Mouse (Mus musculus) WW6 (cell line): Measurements from ENCODE around the gene Fzd7.
"Not testable (repeated sequence)": the region's sequence is repeated elsewhere in the genome, so short reads cannot be mapped to it uniquely, and the experiment has no call there.

ENCODE experiments used
- DNase-seq: peaks from one replicate; pipeline ENCODE4 v3.0.0-alpha.2; 2013; ENCODE audit warnings: low read depth, low spot score

Gene Fzd7

DNA sequence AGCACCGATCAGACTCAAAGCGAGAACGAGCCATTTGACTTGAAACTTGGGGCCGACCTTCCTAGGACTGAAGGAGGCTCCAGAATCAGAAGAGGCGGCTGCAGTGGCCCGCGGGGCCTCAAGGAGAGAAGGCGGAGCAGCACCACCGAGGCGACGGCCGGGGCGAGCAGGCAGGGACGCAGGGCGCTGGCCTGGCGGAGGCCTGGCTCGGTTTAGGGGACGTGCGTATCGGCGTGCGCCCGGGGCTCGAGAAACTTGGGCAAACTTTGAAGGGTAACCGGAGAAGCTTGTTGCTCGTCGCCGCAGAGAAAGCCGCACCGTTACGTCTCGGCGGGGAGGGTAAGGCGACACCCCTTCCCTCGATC, at the start of gene Fzd7:
Fzd7 (plus strand) TSS at position 94 of the 365 bp plus-strand sequence.
- DNase-seq, result no peak

DNA sequence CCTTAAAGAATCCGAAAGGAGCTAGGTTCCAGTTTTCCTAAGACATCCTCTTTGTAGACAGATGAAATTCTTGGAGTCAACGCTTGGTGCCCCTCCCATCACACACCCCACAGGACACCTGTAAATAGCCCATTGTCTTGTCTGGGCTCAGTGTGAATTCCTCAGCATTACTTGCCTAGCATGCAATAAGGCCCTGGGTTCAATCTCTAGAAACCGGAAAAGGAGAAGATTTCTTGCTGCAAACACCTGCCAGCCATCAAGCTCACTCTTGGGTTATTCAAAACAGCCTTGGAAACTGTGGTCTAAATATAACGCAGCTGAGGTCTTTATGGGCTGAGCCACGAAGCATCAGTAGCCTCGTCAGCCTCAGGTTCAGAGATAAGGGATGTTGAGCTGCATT, 48.9 kb upstream of the Fzd7 start:
- no peak for DNase-seq

DNA sequence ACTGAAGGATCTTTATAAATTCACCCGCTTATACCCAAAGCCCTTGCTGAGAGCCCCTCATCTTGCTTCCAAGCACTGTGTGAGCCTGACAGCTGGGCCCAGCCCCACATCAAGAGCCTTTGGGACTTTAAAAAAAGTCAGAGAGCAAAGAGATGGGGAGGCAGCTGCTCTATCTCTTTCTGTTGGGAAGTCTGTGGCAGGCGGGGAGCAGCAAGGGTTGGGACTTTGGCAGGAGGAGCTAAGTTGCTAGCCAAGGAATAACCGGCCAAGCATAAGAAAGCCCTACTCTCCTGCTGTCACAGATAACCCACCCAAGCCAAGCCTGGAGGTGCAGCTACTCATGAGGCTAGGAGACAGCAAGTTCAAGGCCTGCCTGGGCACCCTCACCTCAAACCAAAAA, 48.2 kb upstream of the Fzd7 start:
- DNase-seq, result no peak

DNA sequence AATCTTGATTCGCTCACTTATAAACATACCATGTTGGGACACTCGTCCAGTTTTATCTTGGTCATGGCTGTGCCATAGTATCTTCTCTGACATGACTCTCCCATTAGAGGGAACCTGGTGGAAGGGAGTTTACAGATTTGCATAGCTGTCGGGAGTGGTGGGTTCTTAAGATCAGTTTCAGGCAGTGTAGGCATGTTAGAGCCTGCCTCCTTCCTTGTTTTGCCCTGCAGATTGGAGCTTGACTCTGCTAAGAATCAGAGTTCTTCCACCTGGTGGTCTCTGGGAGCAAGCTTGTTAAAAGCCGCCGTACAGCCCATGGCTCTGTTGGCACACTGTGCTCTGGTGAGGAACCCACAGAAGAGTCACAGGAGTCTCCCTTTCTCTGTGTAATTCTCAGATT, 47.0 kb upstream of the Fzd7 start:
- no peak for DNase-seq

DNA sequence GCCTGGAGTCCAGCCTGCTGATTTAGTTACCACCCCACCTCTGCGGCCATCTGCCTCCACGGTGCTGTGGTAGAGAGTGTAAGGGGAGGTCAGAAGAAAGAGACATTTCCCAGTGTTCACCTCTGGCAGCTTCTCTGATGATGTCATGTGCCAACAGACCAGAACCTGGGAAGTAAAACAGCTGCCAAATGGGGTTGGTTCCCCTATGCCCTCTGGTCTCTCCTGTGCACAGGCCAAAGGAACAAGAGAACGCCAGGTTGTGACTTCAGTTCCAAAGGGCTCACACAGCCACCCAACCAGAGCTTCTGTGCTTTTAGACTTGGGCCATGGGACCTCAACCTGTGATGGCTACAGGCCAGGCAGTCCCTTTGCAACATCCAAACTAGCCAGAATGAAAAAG, 45.9 kb upstream of the Fzd7 start:
- no peak for DNase-seq

DNA sequence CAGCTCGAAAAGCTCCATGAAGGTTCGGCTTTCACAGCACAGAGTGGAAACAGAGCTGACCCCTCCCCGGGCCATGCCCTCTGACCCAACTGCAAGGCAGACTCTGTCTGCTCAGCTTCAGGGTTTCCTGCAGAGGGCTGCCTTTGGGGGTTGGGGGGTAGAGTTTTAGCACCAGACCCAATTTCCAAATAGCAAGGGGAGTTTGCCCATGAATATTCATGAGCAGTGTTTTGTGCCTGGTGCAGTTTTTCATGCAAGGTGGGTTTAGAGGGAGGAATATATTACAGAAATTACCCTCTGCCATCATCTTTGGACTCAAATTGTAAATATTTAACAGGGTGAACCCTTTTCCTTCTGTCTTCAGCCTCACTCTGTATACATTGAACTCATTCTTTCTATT, 44.3 kb upstream of the Fzd7 start:
- no peak for DNase-seq

DNA sequence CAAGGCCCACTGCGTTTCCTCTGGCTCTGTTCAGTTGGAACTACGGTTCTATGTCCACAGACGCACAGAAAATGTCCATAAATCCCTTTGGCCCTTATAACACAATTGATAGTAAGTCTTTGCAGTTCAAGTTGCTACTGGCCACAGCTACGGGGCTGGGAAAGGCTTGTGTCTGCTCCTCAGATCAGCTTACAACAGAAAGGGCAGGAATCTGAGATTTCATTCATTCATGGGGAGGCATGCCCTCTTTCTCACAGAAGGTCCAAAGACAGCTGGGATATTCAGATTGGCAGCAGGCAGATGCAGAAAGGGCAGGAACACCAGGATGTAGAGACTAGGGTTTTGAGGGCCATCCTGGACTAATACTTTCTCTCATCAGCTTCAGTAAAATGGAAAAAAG, 43.9 kb upstream of the Fzd7 start:
- DNase-seq, result no peak

DNA sequence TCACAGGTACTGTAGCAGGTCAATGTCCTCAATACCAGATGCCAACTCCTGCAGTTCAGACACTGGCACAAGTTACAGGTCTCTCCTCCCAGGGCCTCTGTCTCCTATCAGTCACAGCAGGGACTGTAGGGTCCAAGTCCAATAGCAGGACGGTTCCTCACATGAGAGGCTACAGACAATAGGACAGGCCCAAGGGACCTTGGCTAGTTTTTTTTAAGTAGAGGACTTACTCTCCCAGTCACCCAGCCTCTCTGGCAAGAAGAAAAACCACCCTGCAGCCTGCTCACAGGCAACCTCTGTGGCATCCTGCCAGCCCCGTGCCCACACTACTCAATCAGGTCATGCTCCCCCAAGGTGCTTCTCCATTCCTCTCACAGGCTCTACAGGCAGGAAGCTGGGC, 43.0 kb upstream of the Fzd7 start:
- DNase-seq, result no peak

DNA sequence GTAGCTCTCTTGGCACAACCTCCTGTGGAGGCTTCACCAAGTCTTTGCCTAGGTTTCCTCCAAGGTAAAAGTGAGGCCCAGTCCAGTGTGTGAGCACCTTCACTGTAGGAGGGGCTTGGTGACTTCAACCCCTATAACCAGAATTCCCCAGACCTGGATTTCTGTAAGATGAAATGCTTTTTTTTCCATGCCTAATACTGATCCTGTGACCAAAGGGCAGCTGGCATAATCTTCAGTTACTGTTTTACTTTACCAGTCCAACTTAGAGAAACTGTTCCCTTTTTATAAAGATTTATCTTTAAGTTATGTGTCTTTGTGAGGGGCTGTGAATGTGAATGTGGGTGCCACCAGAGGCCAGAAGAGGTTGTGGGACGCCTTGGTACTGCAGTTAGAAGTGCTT, 42.3 kb upstream of the Fzd7 start:
- DNase-seq, result no peak

DNA sequence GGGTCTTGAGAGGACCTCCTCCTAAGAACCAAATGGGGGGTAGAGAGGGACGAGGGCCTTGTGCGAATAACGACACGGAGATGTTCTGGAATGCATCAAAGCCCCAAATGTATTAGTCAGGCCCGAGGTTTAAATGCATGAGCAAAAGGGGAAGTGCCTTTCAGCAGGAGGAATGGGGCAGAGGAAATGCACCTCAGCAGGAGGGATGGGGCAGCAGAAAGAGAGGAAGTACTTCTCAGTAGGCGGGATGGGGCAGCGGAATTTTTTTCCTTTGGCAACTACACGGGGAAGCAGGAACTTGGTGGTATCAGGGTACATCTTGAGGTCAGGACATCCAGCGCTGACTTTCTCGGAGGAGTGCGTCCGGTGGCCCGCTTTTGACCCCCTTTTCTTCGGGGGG, 39.5 kb upstream of the Fzd7 start:
- DNase-seq, result not testable (repeated sequence)

DNA sequence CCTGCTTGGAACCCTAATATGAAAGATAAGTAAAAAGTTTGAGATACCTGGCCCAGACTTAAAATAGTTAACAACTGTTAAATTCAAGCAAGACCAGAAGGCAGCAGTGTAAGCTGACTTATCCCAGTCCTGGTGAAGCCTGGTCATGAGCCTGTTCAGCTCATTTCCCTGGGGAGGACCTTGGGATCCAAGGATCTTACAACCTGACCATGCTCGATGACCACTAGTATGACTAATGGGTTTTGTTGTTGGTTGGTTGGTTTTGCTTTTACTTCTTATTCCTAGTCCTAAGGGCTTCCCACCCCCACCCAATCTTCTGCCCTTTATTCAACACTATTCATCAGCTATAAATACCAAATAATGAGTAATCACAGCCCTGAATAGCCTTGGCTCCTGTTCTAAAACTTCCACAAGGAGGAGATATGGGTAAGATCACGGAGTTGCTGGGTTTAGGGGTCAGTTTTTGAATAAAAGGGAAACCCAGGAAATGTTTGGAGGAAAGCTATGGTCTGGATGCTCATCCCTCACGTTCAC, 38.0 kb upstream of the Fzd7 start:
- no peak for DNase-seq

DNA sequence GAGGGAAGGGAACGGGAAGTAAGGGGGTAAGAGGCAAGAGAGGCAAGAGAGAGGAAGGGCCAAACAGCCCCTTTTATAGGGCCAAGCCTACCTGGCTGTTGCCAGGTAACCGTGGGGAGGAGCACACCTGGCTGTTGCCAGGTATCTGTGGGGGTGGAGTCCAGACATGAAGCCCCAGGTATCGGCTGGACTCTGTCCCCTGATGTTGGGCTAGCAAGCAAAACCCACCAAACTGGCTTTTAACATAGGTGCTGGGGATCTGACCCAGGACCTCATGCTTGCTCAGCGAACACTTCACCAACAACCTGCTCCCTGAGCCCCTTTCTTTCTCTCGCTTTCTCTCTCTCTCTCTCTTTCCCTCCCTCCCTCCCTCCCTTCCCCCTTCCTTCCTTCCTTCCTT, 37.0 kb upstream of the Fzd7 start:
- no peak for DNase-seq

DNA sequence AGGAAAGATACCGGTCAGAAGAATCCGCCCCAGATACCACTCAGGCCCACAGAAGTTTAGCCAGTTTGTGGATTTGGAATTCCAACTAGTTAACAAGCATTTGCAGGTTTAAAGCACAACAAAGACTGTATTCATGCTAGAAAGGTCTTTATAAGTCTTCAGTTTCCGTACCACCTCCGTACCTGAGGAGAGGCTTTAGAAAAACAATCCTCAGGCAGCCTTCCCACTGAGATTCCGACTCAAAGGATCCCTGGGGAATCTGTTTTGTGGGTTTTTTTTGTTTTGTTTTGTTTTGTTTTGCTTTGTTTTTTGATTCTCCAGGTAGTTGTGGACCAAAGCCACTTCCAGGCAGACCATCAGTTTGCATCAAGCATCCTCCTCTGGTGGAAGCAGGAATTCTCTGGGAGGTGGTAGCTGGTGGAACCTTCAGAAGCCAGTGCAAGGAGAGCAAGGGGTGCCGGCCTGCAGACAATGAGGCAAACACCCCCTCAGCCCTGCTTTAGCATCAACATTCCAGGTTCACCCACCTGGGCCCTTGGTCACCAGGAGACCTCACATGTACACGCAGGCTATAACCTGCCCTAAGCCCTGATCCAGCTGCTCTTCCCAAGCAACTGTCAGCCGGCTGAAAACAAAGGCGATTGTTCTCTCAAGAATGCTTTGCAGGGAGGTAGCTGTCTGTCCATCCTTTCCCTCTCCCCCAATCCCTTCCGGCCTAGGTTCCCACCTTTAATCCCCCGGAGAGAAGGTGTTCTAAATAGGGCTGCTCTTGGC, 33.5 kb upstream of the Fzd7 start:
- no peak for DNase-seq

DNA sequence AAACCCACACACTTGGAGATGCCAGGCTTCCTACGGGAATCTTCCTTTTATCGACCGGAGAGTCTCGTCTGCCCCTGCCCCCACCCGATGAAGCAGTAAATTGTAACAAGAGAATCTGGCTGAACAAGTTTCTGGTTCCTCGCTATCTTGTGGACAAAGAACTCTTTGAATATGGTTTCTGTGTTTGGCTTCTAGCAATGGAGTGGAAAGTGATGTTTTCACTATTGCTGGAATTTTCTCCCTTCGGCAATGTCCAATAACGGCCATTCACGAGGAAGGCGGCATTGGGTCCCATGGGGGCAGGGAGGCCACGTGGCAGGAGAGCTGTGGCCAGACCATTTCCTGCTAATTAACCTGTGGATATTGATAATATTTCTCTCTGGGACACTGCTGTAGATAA, 32.8 kb upstream of the Fzd7 start:
- no peak for DNase-seq

DNA sequence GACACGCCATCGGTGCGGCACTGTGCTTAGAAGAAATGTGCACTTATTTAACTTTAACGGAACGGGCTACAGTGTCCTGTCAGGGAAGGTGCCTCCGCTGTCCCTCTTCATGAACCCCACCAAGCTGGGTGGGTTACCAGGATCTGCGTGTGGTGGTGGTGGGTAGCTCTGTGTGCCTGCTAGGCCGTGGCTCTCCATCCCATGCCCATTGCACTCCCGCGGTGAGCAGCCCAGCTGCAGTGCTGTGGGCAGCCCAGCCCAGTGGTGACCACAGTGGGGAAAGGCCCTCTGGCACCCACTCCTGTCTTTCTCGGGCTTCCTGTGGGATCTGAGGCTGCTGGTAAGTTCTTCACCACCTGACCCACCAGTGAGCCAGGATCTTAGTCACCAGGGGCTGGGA, 31.3 kb upstream of the Fzd7 start:
- DNase-seq, result no peak

DNA sequence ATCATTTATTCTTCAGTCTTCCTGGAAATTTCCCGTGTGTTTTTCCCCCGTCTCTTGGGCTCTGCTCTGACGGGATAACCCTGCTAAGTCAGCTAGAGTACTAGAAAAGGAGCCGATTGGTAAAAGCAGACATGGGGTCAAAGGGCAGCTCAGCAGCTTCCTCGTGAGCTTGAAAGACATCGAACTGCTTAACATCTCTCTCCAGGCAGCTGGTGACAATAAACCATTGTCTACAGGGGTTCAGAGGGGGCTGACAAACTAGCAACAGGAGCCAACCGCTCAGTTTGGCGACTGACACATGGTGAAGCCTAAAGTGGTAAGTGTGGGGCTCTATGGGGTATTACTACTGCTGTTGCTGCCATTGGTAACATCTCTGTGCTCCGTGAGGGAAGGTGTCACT, 30.6 kb upstream of the Fzd7 start:
- DNase-seq, result no peak

DNA sequence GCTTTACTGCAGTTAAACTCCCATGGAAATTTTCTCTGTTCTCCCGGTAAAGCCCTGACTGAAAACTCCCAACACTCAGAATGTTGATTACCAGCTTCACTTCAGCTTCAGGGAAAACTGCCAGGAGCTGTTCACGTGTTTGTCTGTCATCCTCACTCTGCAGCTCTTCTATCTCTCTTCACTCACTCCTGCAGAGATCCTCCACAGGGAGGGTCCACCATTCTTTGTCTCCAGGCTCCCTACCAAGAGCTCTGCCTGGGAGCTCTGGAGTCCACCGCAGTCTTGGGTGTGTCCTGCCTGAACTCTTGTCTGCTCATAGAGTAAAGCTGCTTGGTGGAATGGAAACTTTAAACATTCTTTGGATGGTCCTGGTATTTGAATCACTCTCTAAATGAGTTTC, 25.4 kb upstream of the Fzd7 start:
- no peak for DNase-seq

DNA sequence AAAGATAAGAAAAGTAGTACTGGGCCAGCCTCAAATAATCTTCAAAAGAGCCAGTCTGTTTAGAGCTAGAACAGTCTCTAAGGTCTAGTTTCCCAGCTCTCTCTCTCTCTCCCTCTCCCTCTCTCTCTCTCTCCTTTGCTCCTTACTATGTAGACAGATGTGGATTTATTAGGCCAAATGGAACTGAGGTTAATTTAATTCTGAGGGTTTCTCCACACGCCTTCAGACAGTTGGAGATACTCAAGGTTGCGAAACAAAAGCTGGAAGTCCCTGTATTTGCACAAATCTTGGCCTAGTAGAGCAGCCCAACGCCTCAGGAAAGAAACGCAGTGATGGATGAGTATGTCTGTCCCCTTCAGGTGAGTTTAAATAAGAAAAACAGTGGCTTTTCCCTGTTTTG, 24.4 kb upstream of the Fzd7 start:
- DNase-seq, result no peak

DNA sequence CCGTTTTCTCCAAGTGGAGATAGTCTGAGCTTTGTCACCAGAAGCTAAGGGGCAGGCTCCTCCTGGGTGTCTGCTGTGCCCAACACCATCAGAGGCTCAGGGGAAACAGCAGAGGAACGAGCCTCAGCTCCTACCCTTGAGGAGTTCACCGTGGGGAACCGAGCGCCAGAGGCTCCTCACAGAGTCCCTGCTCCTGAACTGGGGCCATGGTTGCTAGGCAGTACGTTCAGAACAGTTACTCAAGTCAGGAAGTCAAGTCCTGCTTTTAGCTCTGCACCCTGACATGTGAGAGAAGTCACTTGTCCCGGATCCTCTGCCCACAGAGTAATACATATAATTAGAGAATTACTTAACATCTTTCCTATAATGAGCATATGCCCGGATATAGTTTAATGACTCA, 23.3 kb upstream of the Fzd7 start:
- no peak for DNase-seq

DNA sequence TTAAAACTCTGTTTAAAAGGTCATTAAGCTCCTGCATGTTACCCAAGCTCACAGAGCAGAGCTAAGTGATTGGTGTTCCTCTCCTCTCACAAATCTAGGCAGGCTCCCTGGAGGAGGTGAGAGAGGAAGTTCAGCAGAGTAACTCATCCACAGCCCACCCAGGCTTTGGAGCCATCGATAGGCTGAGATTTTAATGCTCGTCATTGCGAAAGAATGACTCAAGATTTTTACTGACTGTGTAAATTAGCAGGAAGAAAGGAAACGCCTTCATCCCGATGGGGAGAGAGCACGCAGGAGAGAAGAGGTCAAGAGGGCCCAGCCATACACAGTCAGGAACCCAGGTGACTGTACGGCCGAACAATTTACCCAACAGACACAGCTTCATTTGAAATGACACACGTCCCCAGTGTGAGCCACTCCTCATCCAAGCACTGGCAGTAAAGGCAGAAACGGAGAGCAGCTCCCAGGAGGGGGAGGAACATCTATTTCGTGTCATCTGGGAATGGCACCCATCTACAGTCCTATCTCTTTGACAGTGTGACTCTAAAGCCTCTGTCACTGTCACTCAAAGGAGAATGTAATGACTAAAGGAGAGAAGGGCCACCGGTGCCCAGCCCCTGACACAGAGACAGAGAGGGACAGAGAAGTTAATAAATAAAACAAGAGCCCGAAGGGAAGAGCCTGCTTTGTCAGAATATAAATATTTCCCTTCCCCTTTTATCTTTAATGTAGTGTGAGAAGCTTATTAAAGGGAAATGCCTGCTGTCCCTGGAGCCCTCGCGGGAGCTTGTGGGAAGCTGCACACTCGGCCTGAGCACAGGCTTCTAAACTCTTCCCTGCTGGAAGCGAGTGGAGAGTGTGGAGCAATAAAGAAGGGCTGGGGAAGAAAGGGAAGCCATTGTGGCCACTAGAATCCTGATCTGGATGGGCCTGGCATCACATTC, 17.3 kb upstream of the Fzd7 start:
- no peak for DNase-seq

DNA sequence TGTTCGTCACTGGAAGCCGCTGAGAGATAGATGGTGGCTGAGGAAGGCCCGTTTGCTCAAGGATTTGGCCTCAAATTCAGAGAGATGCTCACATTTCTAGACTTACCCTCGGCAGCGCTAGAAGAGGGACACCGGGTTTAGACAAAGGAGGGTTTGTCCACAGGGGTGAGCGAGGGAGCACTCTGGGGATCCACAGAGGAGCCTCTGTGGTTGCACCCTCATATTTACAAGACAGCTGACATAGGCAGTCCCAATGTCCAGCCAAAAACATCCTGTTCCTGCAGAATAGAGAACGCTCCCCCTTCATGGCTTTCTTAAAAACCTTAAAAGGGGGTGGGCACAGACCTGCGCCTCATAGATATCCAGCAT, 16.6 kb upstream of the Fzd7 start:
- no peak for DNase-seq

DNA sequence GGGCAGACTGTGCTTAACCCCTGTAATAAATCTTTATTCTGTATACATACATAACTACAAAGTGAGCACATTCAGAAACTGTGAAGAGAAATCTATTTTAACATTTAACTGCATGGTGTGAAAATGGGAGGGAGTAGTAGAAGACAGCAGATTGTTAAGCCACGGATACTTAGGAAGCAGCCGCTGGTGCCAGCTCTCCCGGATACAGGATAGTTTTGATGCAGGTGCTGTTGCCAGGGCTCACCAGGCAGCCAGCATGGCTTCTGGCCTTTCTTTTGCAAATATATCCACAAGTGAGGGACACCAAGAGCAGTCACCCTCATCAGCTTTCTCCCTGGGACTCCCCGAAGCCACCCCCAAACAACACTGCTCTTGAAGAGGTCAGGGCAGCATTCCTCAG, 13.1 kb upstream of the Fzd7 start:
- DNase-seq, result no peak

DNA sequence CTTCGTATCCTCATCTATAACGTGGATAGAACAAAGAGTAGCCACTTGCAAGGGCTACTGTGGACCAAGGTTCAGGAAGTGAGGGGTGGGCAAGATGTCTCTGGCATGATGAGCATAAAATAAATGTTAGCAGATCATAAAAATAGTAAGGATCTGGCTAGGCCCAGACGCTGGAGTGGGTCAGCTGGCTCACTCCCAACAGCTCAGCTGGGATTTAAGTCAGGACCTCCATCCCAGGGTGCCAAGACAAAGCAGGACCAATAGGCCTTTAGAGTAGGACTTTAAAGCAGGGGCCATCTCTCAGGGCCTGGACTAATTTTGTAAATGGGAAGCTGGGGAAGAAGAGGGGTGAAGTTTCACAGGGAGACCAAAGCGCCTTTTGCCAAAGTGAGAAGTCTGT, 11.5 kb upstream of the Fzd7 start:
- no peak for DNase-seq
